ENCODE assay signal across 8 mouse cellular contexts in genomic region chr5:77114817-77115731, GRCm38 (mm10). TPM values are rescaled to one million over a fixed set of nuclear protein-coding genes. Genes with fewer than 3 reads are reported as not detected.
DNase-seq lines count a peak whose midpoint lies in the region; ATAC-seq lines count a peak whose summit lies in the region.

TSS of gene Hopx (minus strand) at chr5:77115121.

- H3K4me2 ChIP-seq in hindbrain, embryonic 16.5 days (ENCODE audit: low read length) = peak within 1 kb of the TSS; percentile 44
- H3K4me2 ChIP-seq in midbrain, embryonic 16.5 days (ENCODE audit: low read length) = peak within 1 kb of the TSS; percentile 25

- H3K4me3 ChIP-seq in hindbrain, embryonic 16.5 days (ENCODE audit: low read length) = no peak within 1 kb of the TSS
- no peak within 1 kb of the TSS for H3K4me3 ChIP-seq in midbrain, embryonic 16.5 days (ENCODE audit: low read depth, low read length)

- H3K27me3 ChIP-seq in hindbrain, embryonic 16.5 days (replicated peaks; ENCODE audit: control insufficient read depth, insufficient read depth, low read length) = no peaks in the 10 kb centered on the region
- peaks cover 34% of the 10 kb centered on the region for H3K27me3 ChIP-seq in midbrain, embryonic 16.5 days (ENCODE audit: control insufficient read depth, insufficient read depth, low read depth, low read length)

- peak; percentile 63 to 77 for DNase-seq in adrenal gland, adult (ENCODE audit: inconsistent age in 2 of 2, low spot score in 1 of 2)
- peak; percentile 50 to 59 for DNase-seq in cerebellum, postnatal 36 days
- DNase-seq in gastrocnemius, postnatal 36 days = peak; percentile 60 to 62
- DNase-seq in layer of hippocampus, postnatal 25 days (ENCODE audit: extremely low spot score in 1 of 2, low spot score in 1 of 2) = peak in 1 of 2 experiments; percentile 61
- peak; percentile 70 for DNase-seq in testis, postnatal 14 days (ENCODE audit: low spot score)
- no peak for DNase-seq in embryo, embryonic 10.5 days (ENCODE audit: low spot score)

- H3K9me3 ChIP-seq in hindbrain, embryonic 16.5 days (ENCODE audit: control insufficient read depth, low read length) = no peaks in the 10 kb centered on the region
- no peaks in the 10 kb centered on the region for H3K9me3 ChIP-seq in midbrain, embryonic 16.5 days (replicated peaks; ENCODE audit: control insufficient read depth, low read length, poor library complexity, severe bottlenecking)

- peak within 1 kb of the TSS; percentile 64 for H3K27ac ChIP-seq in hindbrain, embryonic 16.5 days (ENCODE audit: low read depth, low read length)
- H3K27ac ChIP-seq in midbrain, embryonic 16.5 days (ENCODE audit: low read length) = no peak within 1 kb of the TSS

- no peaks in the 10 kb centered on the region for H3K36me3 ChIP-seq in hindbrain, embryonic 16.5 days (ENCODE audit: control insufficient read depth, insufficient read depth, low read length)
- H3K36me3 ChIP-seq in midbrain, embryonic 16.5 days (ENCODE audit: control insufficient read depth, insufficient read depth, low read length) = no peaks in the 10 kb centered on the region

- intact Hi-C loops in gastrocnemius, postnatal 36 days (cut with DNase I) = no loop called here

- WGBS in hindbrain, embryonic 16.5 days = 26% methylated on average over 33 of the region's 33 CpGs
- WGBS in midbrain, embryonic 16.5 days = 33% methylated on average over 33 of the region's 33 CpGs

- H3K4me1 ChIP-seq in hindbrain, embryonic 16.5 days (ENCODE audit: control insufficient read depth, insufficient read depth, low read depth, low read length) = peaks cover 10% of the 10 kb centered on the region
- 0 out of 2 replicates have a peak, but pooled peaks cover 6% of the 10 kb centered on the region for H3K4me1 ChIP-seq in midbrain, embryonic 16.5 days (ENCODE audit: control insufficient read depth, insufficient read depth, low read length)

- peak; percentile 88 for ATAC-seq in hindbrain, embryonic 16.5 days
- ATAC-seq in midbrain, embryonic 16.5 days = 0 out of 2 replicates have a peak, but pooled peaks have one; percentile 42

- H3K9ac ChIP-seq in hindbrain, embryonic 16.5 days (ENCODE audit: low read depth, low read length) = peak within 1 kb of the TSS; percentile 39
- H3K9ac ChIP-seq in midbrain, embryonic 16.5 days (ENCODE audit: low read depth, low read length) = no peak within 1 kb of the TSS

RNA-seq across cellular contexts. Expression of gene Hopx, which starts in this region (rescaled TPM):
- total RNA-seq in gastrocnemius, postnatal 36 days (2021) = 1 to 10 TPM; 3.1 to 3.6 TPM
- polyA plus RNA-seq in hindbrain, embryonic 16.5 days (2015; fragmentation: Nextera tagmentation; extraction: Ambion mirVana) = 4.9 and 6.7 TPM in 2 replicates
- total RNA-seq in layer of hippocampus, postnatal 25 days (2021) = 10 to 100 TPM; 86.3 to 89.3 TPM
- 0.78 and 0.88 TPM in 2 replicates for polyA plus RNA-seq in midbrain, embryonic 16.5 days (2015; fragmentation: Nextera tagmentation; extraction: Ambion mirVana)

Comparison
In these comparisons a context has a peak if more than half of its experiments do, and no peak if none do; other contexts are left out.
1. RNA of gene Hopx (total RNA-seq): 86.3 to 89.3 TPM in layer of hippocampus, postnatal 25 days; 3.1 to 3.6 TPM in gastrocnemius, postnatal 36 days; every median in the first group is over 10 times any median in the second.
2. Peak in ATAC-seq and H3K4me2 ChIP-seq in midbrain, embryonic 16.5 days; RNA of the gene not detected or under 1 TPM.